Mouse (Mus musculus) limb, embryonic 14.5 days (tissue): Measurements from ENCODE around the gene Lpar3. TPM values are rescaled to one million over a fixed set of nuclear protein-coding genes. Genes with fewer than 3 reads are reported as not detected.
A peak's percentile ranks its signal among the peaks of the same experiment; 100 is the strongest.

Experiments
- ATAC-seq: fragments of 200-750 bp; cut with Nextera tagmentation; 2 replicates; pipeline ENCODE4 v1.8.0; 2017; ENCODE audit warnings: low read depth, moderate number of reproducible peaks, moderate TSS enrichment; ENCODE audit not compliant: low FRiP score
- DNase-seq: peaks from one replicate; pipeline ENCODE4 v3.0.0-alpha.2; 2015; ENCODE audit warnings: low spot score
- H3K27ac ChIP-seq: fragments of 300-500 bp; sonication (generic); replicated peaks from 2 replicates; pipeline ENCODE4 v1.5.1; 2014; ENCODE audit warnings: low read depth, mild to moderate bottlenecking, low read length, moderate library complexity, mixed read lengths
- H3K27me3 ChIP-seq: fragments of 300-500 bp; sonication (generic); 2 replicates; pipeline ENCODE4 v1.6.1; 2014; ENCODE audit warnings: low read length, mixed read lengths; ENCODE audit not compliant: control insufficient read depth, insufficient read depth
- H3K36me3 ChIP-seq: fragments of 300-500 bp; sonication (generic); 2 replicates; pipeline ENCODE4 v1.6.1; 2014; ENCODE audit warnings: mild to moderate bottlenecking, low read length, moderate library complexity, mixed read lengths; ENCODE audit not compliant: control insufficient read depth, insufficient read depth
- H3K4me1 ChIP-seq: fragments of 300-500 bp; sonication (generic); 2 replicates; pipeline ENCODE4 v1.6.1; 2014; ENCODE audit warnings: antibody characterized with exemption, low read length, mixed read lengths; ENCODE audit not compliant: control insufficient read depth, insufficient read depth
- H3K4me2 ChIP-seq: fragments of 300-500 bp; sonication (generic); replicated peaks from 2 replicates; pipeline ENCODE4 v1.6.1; 2014; ENCODE audit warnings: low read depth, mild to moderate bottlenecking, low read length, moderate library complexity; ENCODE audit not compliant: severe bottlenecking
- H3K4me3 ChIP-seq: fragments of 300-500 bp; sonication (generic); replicated peaks from 2 replicates; pipeline ENCODE4 v1.5.1; 2014; ENCODE audit warnings: low read length
- H3K9ac ChIP-seq: fragments of 300-500 bp; sonication (generic); 2 replicates; pipeline ENCODE4 v1.6.1; 2014; ENCODE audit warnings: mild to moderate bottlenecking, low read depth, low read length, moderate library complexity; ENCODE audit not compliant: severe bottlenecking
- H3K9me3 ChIP-seq: fragments of 300-500 bp; sonication (generic); 2 replicates; pipeline ENCODE4 v1.6.1; 2016; ENCODE audit warnings: low read length; ENCODE audit not compliant: control insufficient read depth
- POLR2A ChIP-seq: fragments of 200-500 bp; IDR thresholded peaks from 2 replicates; pipeline ENCODE4 v1.8.0; 2012; ENCODE audit warnings: inconsistent platforms, mild to moderate bottlenecking, moderate library complexity, borderline replicate concordance; ENCODE audit not compliant: insufficient read depth, insufficient read length; ENCODE audit errors: extremely low read depth
- WGBS: fragments of 180-500 bp; shearing (Covaris S2); extraction: QIAGEN DNeasy Blood & Tissue Kit; methylation state at CpG from one replicate; pipeline ENCODE4 v1.1.7; 2014; 5-methylcytosine and 5-hydroxymethylcytosine counted together
- polyA plus RNA-seq, 2 experiments: library from polyadenylated mRNA; depleted of rRNA in 1 of 2; stranded (reverse) in 1 of 2; unstranded in 1 of 2; fragments of >200 nt; fragmentation: Nextera tagmentation in 1 of 2; extraction: Ambion mirVana in 1 of 2; gene quantifications; 2 replicates each; pipeline versions ENCODE4 v1.2.1 to v1.2.3; 2012 to 2014

Lpar3 gene
- polyA plus RNA-seq, 2 experiments: 1.8 to 2.2 TPM

DNA sequence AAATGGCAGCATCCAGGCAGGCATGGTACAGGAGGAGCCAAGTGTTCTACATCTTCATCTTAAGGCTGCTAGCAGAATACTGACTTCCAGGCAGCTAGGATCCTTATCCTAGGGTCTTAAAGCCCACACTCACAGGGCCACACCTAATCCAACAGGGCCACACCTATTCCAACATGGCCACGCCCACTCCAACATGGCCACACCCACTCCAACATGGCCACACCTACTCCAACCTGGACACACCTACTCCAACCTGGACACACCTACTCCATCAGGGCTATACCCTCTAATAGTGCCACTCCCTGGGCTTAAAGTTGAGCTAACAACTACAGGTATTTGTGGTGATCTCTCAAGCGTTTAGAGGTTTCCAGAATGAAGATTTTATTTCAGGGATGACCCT lies 40.4 kb upstream of the Lpar3 start:
- Histone ChIP-seq H3K4me2 (no peak overlapping the region), H3K27me3 (no peaks in the 10 kb centered on the region), H3K4me3 (no peak overlapping the region), H3K9ac (no peak overlapping the region), H3K4me1 (no peaks in the 10 kb centered on the region), H3K27ac (no peak overlapping the region), H3K36me3 (no peaks in the 10 kb centered on the region), H3K9me3 (no peaks in the 10 kb centered on the region)
- no peak for ATAC-seq
- no peak for TF ChIP-seq POLR2A
- WGBS: 34% methylated on average over 2 of the region's 2 CpGs
- DNase-seq: no peak

DNA sequence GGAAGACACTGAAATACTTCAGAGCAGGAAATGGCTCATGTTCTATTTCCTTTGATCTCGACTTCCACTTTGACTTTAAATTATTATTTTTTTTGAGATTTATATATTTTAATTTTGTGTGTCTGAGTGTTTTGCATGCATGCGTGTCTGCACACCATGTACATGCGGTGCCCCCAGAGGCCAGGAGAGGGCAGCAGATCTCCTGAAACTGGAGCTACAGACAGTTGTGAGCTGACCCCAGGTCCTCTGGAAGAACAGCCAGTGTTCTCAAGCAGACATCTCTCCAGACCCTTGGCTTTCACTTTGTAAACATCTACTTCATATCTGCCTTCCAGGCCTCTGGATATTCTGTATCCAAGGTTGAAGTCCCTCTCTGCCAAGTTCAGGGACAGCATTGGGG lies 39.8 kb upstream of the Lpar3 start:
- ATAC-seq (no peak), DNase-seq (no peak)
- Histone ChIP-seq H3K27me3 (no peaks in the 10 kb centered on the region), H3K36me3 (no peaks in the 10 kb centered on the region), H3K27ac (no peak overlapping the region), H3K9me3 (no peaks in the 10 kb centered on the region), H3K9ac (no peak overlapping the region), H3K4me3 (no peak overlapping the region), H3K4me1 (no peaks in the 10 kb centered on the region), H3K4me2 (no peak overlapping the region)
- 22% methylated on average over 3 of the region's 3 CpGs for WGBS
- TF ChIP-seq POLR2A: no peak

DNA sequence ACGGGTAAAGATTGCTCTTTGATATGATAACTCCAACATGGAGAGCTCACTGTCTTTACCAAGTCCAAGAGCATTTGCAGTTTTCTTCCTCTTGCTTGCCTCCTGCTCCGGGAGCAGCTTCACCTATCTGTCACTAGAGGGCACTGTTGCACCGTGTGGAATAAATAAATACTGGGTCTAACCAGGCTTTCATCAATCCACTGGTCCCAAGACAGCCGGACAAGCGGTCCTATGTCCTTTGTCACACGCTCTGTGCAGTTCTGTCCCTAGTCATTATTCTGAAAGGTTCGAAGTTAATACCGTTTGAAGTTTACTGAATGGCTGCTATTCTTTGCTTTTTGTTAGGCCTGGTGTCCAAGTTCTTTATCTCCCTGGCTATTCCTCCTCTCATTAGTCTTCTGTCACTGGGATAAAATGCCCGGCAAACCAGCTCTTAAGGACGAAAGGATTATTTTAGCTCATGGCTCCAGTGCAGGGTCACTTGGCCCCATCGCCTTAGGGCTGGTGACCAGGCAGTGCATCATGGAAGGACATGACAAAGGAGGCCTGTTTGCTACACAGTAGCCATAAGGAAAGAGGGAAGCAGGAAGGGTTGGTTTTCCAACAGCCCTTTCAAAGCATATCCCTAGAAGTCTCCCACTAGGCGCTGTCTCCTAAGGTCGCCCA lies 35.6 kb upstream of the Lpar3 start:
- DNase-seq: peak; percentile 61
- WGBS: 36% methylated on average over 13 of the region's 13 CpGs
- no peak overlapping the region for H3K9ac ChIP-seq
- H3K27ac ChIP-seq: no peak overlapping the region
- H3K4me2 ChIP-seq: no peak overlapping the region
- peak; percentile 62 for ATAC-seq
- H3K4me1 ChIP-seq: no peaks in the 10 kb centered on the region
- no peaks in the 10 kb centered on the region for H3K27me3 ChIP-seq
- H3K9me3 ChIP-seq: no peaks in the 10 kb centered on the region
- TF ChIP-seq POLR2A: no peak
- H3K36me3 ChIP-seq: no peaks in the 10 kb centered on the region
- H3K4me3 ChIP-seq: no peak overlapping the region

- WGBS: 72% methylated on average over 10 of the region's 10 CpGs
- no peak overlapping the region for H3K27ac ChIP-seq
Observed at GRCm38 (mm10) chr3:146186033-146186432, 34.7 kb upstream of the Lpar3 start.

DNA sequence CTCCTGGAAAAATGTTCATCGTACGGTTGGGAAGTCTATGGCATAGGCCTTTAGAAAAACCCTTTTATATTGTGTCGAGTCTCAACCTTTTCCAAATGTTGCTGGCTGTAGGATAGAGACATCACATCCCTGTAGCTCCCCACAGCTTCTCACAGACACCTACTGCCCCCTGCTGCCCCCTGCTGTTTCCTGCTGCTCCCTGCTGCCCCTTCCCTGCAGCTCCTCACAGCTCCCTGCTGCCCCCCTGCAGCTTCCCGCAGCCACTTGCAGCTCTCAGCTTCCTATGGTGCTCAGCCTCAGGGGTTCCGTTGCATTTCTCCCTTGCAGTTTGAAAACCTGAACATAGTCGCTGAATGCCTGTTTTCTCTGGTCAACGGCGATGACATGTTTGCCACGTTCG lies 30.8 kb upstream of the Lpar3 start:
- DNase-seq: no peak

More at GRCm38 (mm10) chr3:146186033-146186432, 34.7 kb upstream of the Lpar3 start:
- no peaks in the 10 kb centered on the region for H3K36me3 ChIP-seq
- TF ChIP-seq POLR2A: no peak
- DNase-seq (no peak), ATAC-seq (no peak)
- no peaks in the 10 kb centered on the region for H3K4me1 ChIP-seq
- H3K27me3 ChIP-seq: no peaks in the 10 kb centered on the region
- H3K9me3 ChIP-seq: no peaks in the 10 kb centered on the region
- H3K4me3 ChIP-seq: no peak overlapping the region
- no peak overlapping the region for H3K4me2 ChIP-seq
- H3K9ac ChIP-seq: no peak overlapping the region

GRCm38 (mm10) chr3:146192507-146192906 lies 28.3 kb upstream of the Lpar3 start:
- ATAC-seq: no peak
- WGBS: 97% methylated on average over 1 of the region's 1 CpGs
- no peaks in the 10 kb centered on the region for H3K4me1 ChIP-seq
- no peak overlapping the region for H3K27ac ChIP-seq
- DNase-seq: no peak
- H3K36me3 ChIP-seq: no peaks in the 10 kb centered on the region
- no peaks in the 10 kb centered on the region for H3K27me3 ChIP-seq
- no peaks in the 10 kb centered on the region for H3K9me3 ChIP-seq
- no peak for TF ChIP-seq POLR2A
- no peak overlapping the region for H3K9ac ChIP-seq
- no peak overlapping the region for H3K4me2 ChIP-seq
- no peak overlapping the region for H3K4me3 ChIP-seq

More for the DNA sequence above, 30.8 kb upstream of the Lpar3 start:
- Histone ChIP-seq H3K27me3 (no peaks in the 10 kb centered on the region), H3K4me3 (no peak overlapping the region), H3K9ac (no peak overlapping the region), H3K36me3 (no peaks in the 10 kb centered on the region), H3K27ac (no peak overlapping the region), H3K9me3 (no peaks in the 10 kb centered on the region), H3K4me2 (no peak overlapping the region), H3K4me1 (no peaks in the 10 kb centered on the region)
- 71% methylated on average over 10 of the region's 10 CpGs for WGBS
- no peak for ATAC-seq
- TF ChIP-seq POLR2A: no peak
